Mouse (Mus musculus): ENCODE measurements around the gene Man1a. TPM values are rescaled to one million over a fixed set of nuclear protein-coding genes. Genes with fewer than 3 reads are reported as not detected.
A peak's percentile ranks its signal among the peaks of the same experiment; 100 is the strongest.

Gene Man1a
- total RNA-seq, 1 experiment from 2014 or later = 280 TPM

GRCm38 (mm10) chr10:53863486-53864357 lies 212.7 kb downstream of the Man1a start:
- peak; percentile 69 for ATAC-seq (ENCODE audit: extremely low read depth, insufficient number of reproducible peaks, low FRiP score, poor library complexity, severe bottlenecking)

DNA sequence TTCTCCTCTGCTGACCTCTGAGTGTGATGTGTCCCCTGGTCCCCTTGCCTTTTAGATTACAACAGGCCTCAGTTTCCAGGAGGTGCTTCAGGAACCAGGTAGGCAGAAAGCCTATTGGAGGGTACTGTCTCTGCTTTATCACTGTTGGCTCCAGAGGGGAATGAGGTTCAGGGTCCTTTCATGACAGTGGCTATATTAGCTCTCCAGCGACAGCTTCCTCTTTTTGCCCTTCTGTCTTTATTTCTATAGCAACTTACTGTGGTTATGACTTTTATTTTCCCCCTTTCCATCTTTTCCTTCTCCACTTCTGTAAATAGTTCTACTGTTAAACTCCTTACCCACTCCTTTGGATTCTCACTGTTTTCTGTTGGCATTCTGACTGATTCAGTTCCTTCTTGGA lies 216.5 kb downstream of the Man1a start:
- no peak for ATAC-seq (ENCODE audit: extremely low read depth, insufficient number of reproducible peaks, low FRiP score, poor library complexity, severe bottlenecking)

DNA sequence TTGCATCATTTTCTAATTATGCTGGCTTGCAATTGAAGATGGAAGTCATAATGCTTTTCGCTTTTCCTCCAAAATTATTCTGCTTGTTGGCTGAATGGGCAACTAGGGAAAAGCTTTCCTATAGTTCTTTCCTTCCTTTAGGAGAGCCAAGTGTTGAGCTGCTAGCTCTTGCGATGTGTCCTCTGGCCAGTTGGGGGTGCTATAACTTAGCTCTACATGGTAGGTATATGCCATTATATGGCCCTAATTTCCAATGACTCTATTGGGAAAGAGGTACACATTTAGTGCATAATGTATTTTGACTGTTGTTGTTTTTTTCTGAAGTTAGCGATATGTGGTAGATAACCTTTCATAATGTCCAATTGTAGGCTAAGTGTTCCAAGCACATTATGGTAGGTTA lies 217.2 kb downstream of the Man1a start:
- ATAC-seq (ENCODE audit: extremely low read depth, insufficient number of reproducible peaks, low FRiP score, poor library complexity, severe bottlenecking) = no peak

Data from neutrophil, adult 5-6 weeks (primary cell).